Mouse (Mus musculus) layer of hippocampus, adult 9-10 months (tissue): Measurements from ENCODE around the gene Tmem86a.
A peak's percentile ranks its signal among the peaks of the same experiment; 100 is the strongest.

ENCODE experiments used
- DNase-seq: peaks from one replicate; pipeline ENCODE4 v3.0.0; 2022; ENCODE audit warnings: low spot score

Gene Tmem86a

GRCm38 (mm10) chr7:47076729-47077128 is 26.3 kb downstream of the Tmem86a start:
- no peak for DNase-seq

DNA sequence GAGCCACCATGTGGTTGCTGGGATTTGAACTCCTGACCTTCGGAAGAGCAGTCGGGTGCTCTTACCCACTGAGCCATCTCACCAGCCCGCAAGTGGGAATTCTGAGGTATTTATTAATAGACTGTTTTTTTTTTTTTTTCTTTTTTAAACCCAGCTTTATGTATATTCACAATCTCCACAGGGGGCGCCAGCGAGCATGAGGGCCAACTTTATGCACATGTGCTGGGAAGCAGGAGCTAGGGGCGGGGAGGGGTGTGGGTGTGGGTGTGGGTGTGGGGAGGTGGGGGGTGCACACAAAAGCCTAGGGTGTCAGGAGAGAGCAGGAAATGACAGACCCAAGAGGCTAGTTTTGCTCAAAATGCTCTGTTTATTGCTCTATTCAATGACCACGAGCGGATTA is 27.1 kb downstream of the Tmem86a start:
- DNase-seq = no peak

DNA sequence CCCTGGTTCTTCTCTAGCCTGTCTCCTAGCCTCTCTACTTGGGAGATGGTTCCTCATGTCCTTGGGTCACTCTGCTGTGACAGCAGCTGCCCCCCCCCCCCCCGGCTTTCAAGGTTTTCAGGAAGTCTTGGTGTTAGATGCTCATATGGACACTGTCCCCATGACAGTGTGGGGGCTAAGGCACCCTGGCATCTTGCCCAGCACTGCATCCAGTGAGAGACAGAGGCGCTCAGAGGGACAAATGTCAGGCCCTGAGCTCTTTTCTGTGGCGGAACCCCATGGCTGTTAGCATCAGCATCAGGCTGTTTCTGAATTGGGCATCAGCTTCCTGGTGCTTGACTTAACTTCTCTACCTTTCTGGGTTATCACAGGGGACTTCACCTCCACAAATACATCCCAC is 30.5 kb downstream of the Tmem86a start:
- DNase-seq = no peak

GRCm38 (mm10) chr7:47081277-47081676 is 30.9 kb downstream of the Tmem86a start:
- DNase-seq = peak; percentile 83

- no peak for DNase-seq
These were observed 34.7 kb downstream of the Tmem86a start for GRCm38 (mm10) chr7:47085075-47085474.

DNA sequence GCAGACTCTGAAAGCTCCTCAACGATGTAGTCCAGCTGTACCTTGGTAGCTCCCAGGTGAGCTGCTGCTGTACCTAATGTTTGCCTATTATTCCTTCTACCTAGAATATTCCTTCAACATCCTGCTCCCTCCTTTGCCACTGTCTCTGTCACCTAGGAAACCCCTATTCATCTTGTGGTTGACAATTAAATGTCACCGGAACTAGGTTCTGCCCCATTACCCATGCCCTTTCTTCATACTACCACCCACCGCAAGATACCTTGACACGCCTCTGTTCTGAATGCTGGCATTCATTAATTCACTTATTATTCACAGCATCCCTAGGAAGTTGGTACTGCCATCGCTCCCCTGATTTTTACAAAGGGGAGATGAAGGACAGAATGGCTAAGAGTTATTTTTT is 43.5 kb downstream of the Tmem86a start:
- DNase-seq = no peak

- no peak for DNase-seq
These were observed 44.6 kb downstream of the Tmem86a start for GRCm38 (mm10) chr7:47094969-47095368.

DNA sequence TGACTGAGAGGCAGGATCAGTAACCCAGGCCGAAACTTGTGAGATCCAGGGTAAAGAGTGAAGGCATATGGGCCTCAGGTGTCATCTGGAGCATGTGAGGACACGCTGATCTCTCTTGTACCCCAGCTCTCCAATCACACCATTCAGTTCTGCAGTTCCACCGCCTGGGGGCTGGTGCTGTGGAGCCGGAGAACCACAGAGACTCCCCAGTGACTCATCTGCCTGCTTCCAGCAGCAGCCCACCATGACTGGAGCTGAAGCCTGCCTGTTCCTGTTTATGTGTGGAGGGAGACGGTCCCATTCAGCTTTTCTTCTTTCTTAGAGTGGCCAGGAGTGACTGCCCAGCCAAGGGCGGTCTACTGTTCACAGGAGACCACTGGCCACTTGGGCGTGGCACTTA is 47.6 kb downstream of the Tmem86a start:
- DNase-seq = no peak

GRCm38 (mm10) chr7:47099306-47099705 is 48.9 kb downstream of the Tmem86a start:
- no peak for DNase-seq

DNA sequence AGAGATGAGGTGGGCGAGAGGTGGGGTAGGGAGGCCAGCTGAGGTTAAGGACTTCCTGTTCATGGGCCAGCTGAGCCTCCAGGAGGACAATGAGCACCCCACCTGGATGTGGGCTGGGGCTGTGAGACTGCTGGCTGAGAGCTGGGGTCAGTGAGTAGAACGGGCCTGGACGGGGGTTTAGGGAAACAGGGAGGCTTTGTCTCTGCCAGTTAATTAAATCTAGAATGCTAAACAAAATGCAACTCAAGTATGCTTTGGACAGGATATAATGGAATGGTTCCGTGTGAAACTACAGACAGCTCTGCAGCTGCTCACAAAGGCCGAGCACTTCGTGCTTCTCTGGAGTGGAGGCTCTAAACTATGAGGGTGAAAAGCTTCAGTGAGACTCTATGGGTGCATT is 50.2 kb downstream of the Tmem86a start:
- no peak for DNase-seq

DNA sequence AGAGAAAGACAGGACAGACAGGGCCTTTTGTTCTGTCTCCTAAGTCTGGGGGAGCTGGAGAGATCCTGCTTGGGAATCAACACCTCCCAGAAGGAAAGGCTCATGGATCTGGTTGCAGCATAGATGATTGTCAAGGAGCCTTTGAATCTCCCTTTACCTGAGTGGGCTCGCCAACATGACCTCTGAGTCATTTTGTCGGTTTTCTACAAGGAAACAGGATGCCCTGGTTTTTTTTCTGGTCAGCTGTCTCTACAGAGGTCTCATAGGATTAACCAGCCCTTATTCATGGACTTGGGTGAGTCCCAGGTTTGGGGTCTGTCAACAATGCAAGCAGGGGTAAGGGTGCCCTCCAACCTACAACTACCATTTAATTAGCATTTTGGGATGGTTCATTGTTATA is 52.6 kb downstream of the Tmem86a start:
- no peak for DNase-seq

GRCm38 (mm10) chr7:47103671-47104414 is 53.4 kb downstream of the Tmem86a start:
- DNase-seq = no peak
